Mouse (Mus musculus): Measurements from ENCODE around the gene Ipo9.

DNA sequence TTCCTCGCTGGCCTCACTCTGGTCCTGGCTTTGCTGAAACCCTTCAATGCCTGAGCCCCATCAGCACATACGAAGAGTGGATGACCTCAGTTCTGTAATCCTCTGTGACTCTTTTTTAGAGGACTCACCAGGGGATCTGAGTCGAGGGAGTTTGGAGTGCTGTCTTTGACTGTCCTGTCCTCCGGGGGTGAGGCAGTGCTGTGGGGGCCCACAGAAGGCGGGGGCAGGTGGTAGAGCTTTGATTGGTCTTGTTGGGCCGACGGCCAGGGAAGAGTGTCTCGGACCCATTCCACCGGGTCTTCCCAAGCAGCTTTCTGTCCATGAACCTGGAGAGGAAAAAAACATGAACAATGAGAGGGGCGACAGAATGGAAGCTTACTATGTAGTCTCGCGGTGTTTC, 13.2 kb upstream of the Ipo9 start:
- TF ChIP-seq CTCF (IDR thresholded peaks at IDR 0.05; ENCODE audit: borderline replicate concordance, control insufficient read depth, extremely low read depth, insufficient read depth, low read length, poor library complexity) (no peak), POLR2A (IDR thresholded peaks at IDR 0.05; ENCODE audit: control insufficient read depth, extremely low read depth, insufficient read depth, low read length, poor library complexity) (no peak)

All from thymus, adult 2 months (tissue).